Mouse (Mus musculus): ENCODE data around the gene Gm37240.

Gene Gm37240

GRCm38 (mm10) chr3:85264963-85265362 lies 622.4 kb downstream of the Gm37240 start:
- no peak for DNase-seq (ENCODE audit: low read depth)

- DNase-seq (ENCODE audit: low read depth): no peak
Observed at GRCm38 (mm10) chr3:85264546-85264945, 622.8 kb downstream of the Gm37240 start.

GRCm38 (mm10) chr3:85254526-85254925 lies 632.8 kb downstream of the Gm37240 start:
- DNase-seq (ENCODE audit: low read depth): no peak

GRCm38 (mm10) chr3:85251631-85252030 lies 635.7 kb downstream of the Gm37240 start:
- DNase-seq (ENCODE audit: low read depth): no peak

GRCm38 (mm10) chr3:85246131-85246530 lies 641.2 kb downstream of the Gm37240 start:
- DNase-seq (ENCODE audit: low read depth): no peak

- no peak for DNase-seq (ENCODE audit: low read depth)
Observed at GRCm38 (mm10) chr3:85236546-85236945, 650.8 kb downstream of the Gm37240 start.

- no peak for DNase-seq (ENCODE audit: low read depth)
Observed at GRCm38 (mm10) chr3:85232846-85233245, 654.5 kb downstream of the Gm37240 start.

- DNase-seq (ENCODE audit: low read depth): no peak
Observed at GRCm38 (mm10) chr3:85222046-85222445, 665.3 kb downstream of the Gm37240 start.

- DNase-seq (ENCODE audit: low read depth): no peak
Observed at GRCm38 (mm10) chr3:85214926-85215325, 672.4 kb downstream of the Gm37240 start.

GRCm38 (mm10) chr3:85212751-85213350 lies 674.5 kb downstream of the Gm37240 start:
- no peak for DNase-seq (ENCODE audit: low read depth)

- no peak for DNase-seq (ENCODE audit: low read depth)
Observed at GRCm38 (mm10) chr3:85209887-85210844, 677.2 kb downstream of the Gm37240 start.

GRCm38 (mm10) chr3:85206475-85206874 lies 680.8 kb downstream of the Gm37240 start:
- no peak for DNase-seq (ENCODE audit: low read depth)

GRCm38 (mm10) chr3:85205911-85206310 lies 681.4 kb downstream of the Gm37240 start:
- no peak for DNase-seq (ENCODE audit: low read depth)

GRCm38 (mm10) chr3:85203659-85204058 lies 683.7 kb downstream of the Gm37240 start:
- DNase-seq (ENCODE audit: low read depth): no peak

- DNase-seq (ENCODE audit: low read depth): no peak
Observed at GRCm38 (mm10) chr3:85202726-85203125, 684.6 kb downstream of the Gm37240 start.

GRCm38 (mm10) chr3:85201785-85202184 lies 685.5 kb downstream of the Gm37240 start:
- DNase-seq (ENCODE audit: low read depth): no peak

- no peak for DNase-seq (ENCODE audit: low read depth)
Observed at GRCm38 (mm10) chr3:85198496-85198895, 688.8 kb downstream of the Gm37240 start.

- DNase-seq (ENCODE audit: low read depth): no peak
Observed at GRCm38 (mm10) chr3:85197148-85197547, 690.2 kb downstream of the Gm37240 start.

- DNase-seq (ENCODE audit: low read depth): no peak
Observed at GRCm38 (mm10) chr3:85196591-85196990, 690.7 kb downstream of the Gm37240 start.

- no peak for DNase-seq (ENCODE audit: low read depth)
Observed at GRCm38 (mm10) chr3:85195068-85195481, 692.2 kb downstream of the Gm37240 start.

- no peak for DNase-seq (ENCODE audit: low read depth)
Observed at GRCm38 (mm10) chr3:85189791-85190190, 697.5 kb downstream of the Gm37240 start.

GRCm38 (mm10) chr3:85188364-85188763 lies 699.0 kb downstream of the Gm37240 start:
- DNase-seq (ENCODE audit: low read depth): no peak

- DNase-seq (ENCODE audit: low read depth): no peak
Observed at GRCm38 (mm10) chr3:85186661-85187076, 700.6 kb downstream of the Gm37240 start.

Data from fibroblast of lung, adult 2 months (primary cell).